Mouse (Mus musculus) midbrain, embryonic 11.5 days (tissue): Measurements from ENCODE around the gene Traf6. TPM values are rescaled to one million over a fixed set of nuclear protein-coding genes. Genes with fewer than 3 reads are reported as not detected.

ENCODE experiments used
- ATAC-seq: fragments of 200-750 bp; cut with Nextera tagmentation; 2 replicates; pipeline ENCODE4 v1.8.0; 2017; ENCODE audit warnings: moderate TSS enrichment, moderate library complexity; ENCODE audit not compliant: low FRiP score
- DNase-seq: peaks from one replicate; pipeline ENCODE4 v3.0.0; 2015; ENCODE audit warnings: low spot score; ENCODE audit errors: missing footprints
- H3K27ac ChIP-seq: fragments of 300-500 bp; sonication (generic); 2 replicates; pipeline ENCODE4 v1.5.1; 2014; ENCODE audit warnings: low read depth, low read length
- H3K27me3 ChIP-seq: fragments of 300-500 bp; sonication (generic); 2 replicates; pipeline ENCODE4 v1.6.1; 2014; ENCODE audit warnings: mild to moderate bottlenecking, low read length, moderate library complexity, mixed read lengths; ENCODE audit not compliant: control insufficient read depth, insufficient read depth
- H3K36me3 ChIP-seq: fragments of 300-500 bp; sonication (generic); 2 replicates; pipeline ENCODE4 v1.6.1; 2014; ENCODE audit warnings: mild to moderate bottlenecking, low read length, moderate library complexity, mixed read lengths; ENCODE audit not compliant: control insufficient read depth, insufficient read depth
- H3K4me1 ChIP-seq: fragments of 300-500 bp; sonication (generic); 2 replicates; pipeline ENCODE4 v1.6.1; 2014; ENCODE audit warnings: low read length; ENCODE audit not compliant: control insufficient read depth, insufficient read depth
- H3K4me2 ChIP-seq: fragments of 300-500 bp; sonication (generic); 2 replicates; pipeline ENCODE4 v1.6.1; 2014; ENCODE audit warnings: mild to moderate bottlenecking, moderate library complexity
- H3K4me3 ChIP-seq: fragments of 300-500 bp; sonication (generic); 2 replicates; pipeline ENCODE4 v1.5.1; 2014; ENCODE audit warnings: low read depth, low read length
- H3K9ac ChIP-seq: fragments of 300-500 bp; sonication (generic); 2 replicates; pipeline ENCODE4 v1.6.1; 2014; ENCODE audit warnings: low read length
- H3K9me3 ChIP-seq: fragments of 300-500 bp; sonication (generic); 2 replicates; pipeline ENCODE4 v1.6.1; 2016; ENCODE audit warnings: low read length; ENCODE audit not compliant: control insufficient read depth
- WGBS: fragments of 180-500 bp; shearing (Covaris S2); extraction: QIAGEN DNeasy Blood & Tissue Kit; methylation state at CpG from one replicate; pipeline ENCODE4 v1.1.7; 2014; 5-methylcytosine and 5-hydroxymethylcytosine counted together
- polyA plus RNA-seq: library from polyadenylated mRNA; unstranded; fragments of >200 nt; fragmentation: Nextera tagmentation; extraction: Ambion mirVana; gene quantifications from 2 replicates; pipeline ENCODE4 v1.2.1, GENCODE M21; 2014

Gene Traf6
- 23.9 and 24.6 TPM in 2 replicates for polyA plus RNA-seq

- H3K9ac ChIP-seq, result peak within 1 kb of the TSS; percentile 96
- under 1% methylated on average over 63 of the region's 68 CpGs for WGBS
- no peaks in the 10 kb centered on the region for H3K27me3 ChIP-seq
- peak within 1 kb of the TSS; percentile 76 for H3K4me2 ChIP-seq
- no peaks in the 10 kb centered on the region for H3K36me3 ChIP-seq
- peak within 1 kb of the TSS; percentile 67 for H3K27ac ChIP-seq
- ATAC-seq, result peak; percentile 95
- H3K4me1 ChIP-seq, result peaks cover 9% of the 10 kb centered on the region
- H3K4me3 ChIP-seq, result peak within 1 kb of the TSS; percentile 97
- peak; percentile 97 for DNase-seq
- H3K9me3 ChIP-seq, result no peaks in the 10 kb centered on the region
These were observed at the start of gene Traf6 for GRCm38 (mm10) chr2:101678236-101679021. Gene Traf6 (plus strand): TSS chr2:101678429.

GRCm38 (mm10) chr2:101638979-101639839 lies 39.0 kb upstream of the Traf6 start:
- Histone ChIP-seq H3K9me3 (no peaks in the 10 kb centered on the region), H3K36me3 (no peaks in the 10 kb centered on the region), H3K4me1 (no peaks in the 10 kb centered on the region), H3K27me3 (no peaks in the 10 kb centered on the region), H3K4me3 (no peak overlapping the region), H3K4me2 (no peak overlapping the region), H3K27ac (no peak overlapping the region), H3K9ac (no peak overlapping the region)
- WGBS, result 82% methylated on average over 7 of the region's 7 CpGs
- ATAC-seq, result no peak
- DNase-seq, result no peak

DNA sequence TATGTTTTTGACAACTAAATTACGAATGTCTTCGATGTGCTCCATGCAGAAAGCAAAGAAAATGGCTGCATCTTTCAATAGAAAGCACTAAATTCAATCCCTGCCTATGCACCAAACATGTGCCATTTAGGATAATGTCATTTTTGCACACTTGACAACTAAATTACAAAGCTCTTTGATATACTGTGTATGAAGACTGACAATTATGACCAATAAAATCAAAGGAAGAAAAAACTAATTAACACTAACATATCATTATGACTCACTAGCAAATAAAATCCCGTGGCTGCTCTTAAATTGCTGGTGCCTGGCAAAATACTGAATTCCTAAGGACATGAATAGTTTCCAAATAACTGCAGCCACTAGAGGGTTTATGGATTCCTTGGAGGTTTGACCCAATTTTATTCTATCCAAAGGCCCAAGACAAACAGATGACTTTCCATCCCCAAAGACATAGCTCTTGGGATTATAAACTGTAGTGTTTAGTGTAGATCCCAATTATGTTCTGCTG lies 38.3 kb upstream of the Traf6 start:
- H3K4me1 ChIP-seq, result no peaks in the 10 kb centered on the region
- H3K36me3 ChIP-seq, result no peaks in the 10 kb centered on the region
- DNase-seq (no peak), ATAC-seq (no peak)
- no peaks in the 10 kb centered on the region for H3K9me3 ChIP-seq
- H3K4me3 ChIP-seq, result no peak overlapping the region
- 82% methylated on average over 3 of the region's 3 CpGs for WGBS
- no peaks in the 10 kb centered on the region for H3K27me3 ChIP-seq
- H3K27ac ChIP-seq, result no peak overlapping the region
- H3K9ac ChIP-seq, result no peak overlapping the region
- no peak overlapping the region for H3K4me2 ChIP-seq

- WGBS, result 92% methylated on average over 1 of the region's 1 CpGs
- ATAC-seq (no peak), DNase-seq (no peak)
- no peak overlapping the region for H3K4me3 ChIP-seq
- H3K36me3 ChIP-seq, result no peaks in the 10 kb centered on the region
- H3K27ac ChIP-seq, result no peak overlapping the region
- H3K4me2 ChIP-seq, result no peak overlapping the region
- no peaks in the 10 kb centered on the region for H3K9me3 ChIP-seq
- no peaks in the 10 kb centered on the region for H3K27me3 ChIP-seq
- no peaks in the 10 kb centered on the region for H3K4me1 ChIP-seq
- no peak overlapping the region for H3K9ac ChIP-seq
These were observed 32.4 kb upstream of the Traf6 start for GRCm38 (mm10) chr2:101645841-101646240.

GRCm38 (mm10) chr2:101648361-101648760 lies 29.9 kb upstream of the Traf6 start:
- Histone ChIP-seq H3K4me3 (no peak overlapping the region), H3K4me1 (no peaks in the 10 kb centered on the region), H3K27ac (no peak overlapping the region), H3K4me2 (no peak overlapping the region), H3K27me3 (no peaks in the 10 kb centered on the region), H3K36me3 (no peaks in the 10 kb centered on the region), H3K9me3 (no peaks in the 10 kb centered on the region), H3K9ac (no peak overlapping the region)
- DNase-seq, result peak; percentile 81
- no peak for ATAC-seq
- WGBS, result 40% methylated on average over 2 of the region's 2 CpGs

- Histone ChIP-seq H3K27ac (no peak within 1 kb of the TSS), H3K4me1 (no peaks in the 10 kb centered on the region), H3K36me3 (no peaks in the 10 kb centered on the region), H3K9me3 (no peaks in the 10 kb centered on the region), H3K27me3 (no peaks in the 10 kb centered on the region), H3K4me2 (no peak within 1 kb of the TSS), H3K9ac (no peak within 1 kb of the TSS), H3K4me3 (no peak within 1 kb of the TSS)
- DNase-seq (peak; percentile 88), ATAC-seq (no peak)
- WGBS, result 51% methylated on average over 8 of the region's 8 CpGs
These were observed 29.0 kb upstream of the Traf6 start, which contains the start of the genes Rag1 and B230118H07Rik for GRCm38 (mm10) chr2:101649114-101649671. Gene Rag1 (minus strand): TSS chr2:101649501. Gene B230118H07Rik (minus strand): TSS chr2:101649532.

DNA sequence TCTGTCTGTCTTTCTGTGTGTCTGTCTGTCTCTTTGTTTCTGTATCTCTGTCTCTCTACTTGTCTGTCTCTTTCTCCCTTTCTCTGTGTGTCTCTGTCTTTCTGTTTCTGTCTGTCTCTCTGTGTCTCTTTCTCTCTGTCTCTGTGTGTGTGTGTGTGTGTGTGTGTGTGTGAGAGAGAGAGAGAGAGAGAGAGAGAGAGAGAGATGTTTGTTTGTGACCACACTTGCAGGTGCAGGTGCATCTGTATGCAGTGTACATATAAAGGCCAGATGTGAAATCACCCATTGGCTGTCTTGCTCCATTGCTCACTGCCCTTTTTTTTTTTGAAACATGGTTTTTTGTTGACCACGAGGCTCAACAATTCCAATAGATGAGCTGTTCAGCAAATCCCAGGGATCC lies 27.8 kb upstream of the Traf6 start:
- WGBS, result 57% methylated on average over 1 of the region's 1 CpGs
- H3K9ac ChIP-seq, result no peak overlapping the region
- H3K4me3 ChIP-seq, result no peak overlapping the region
- H3K4me2 ChIP-seq, result no peak overlapping the region
- H3K9me3 ChIP-seq, result no peaks in the 10 kb centered on the region
- no peak for ATAC-seq
- H3K4me1 ChIP-seq, result no peaks in the 10 kb centered on the region
- no peak overlapping the region for H3K27ac ChIP-seq
- no peaks in the 10 kb centered on the region for H3K36me3 ChIP-seq
- H3K27me3 ChIP-seq, result no peaks in the 10 kb centered on the region
- DNase-seq, result no peak

DNA sequence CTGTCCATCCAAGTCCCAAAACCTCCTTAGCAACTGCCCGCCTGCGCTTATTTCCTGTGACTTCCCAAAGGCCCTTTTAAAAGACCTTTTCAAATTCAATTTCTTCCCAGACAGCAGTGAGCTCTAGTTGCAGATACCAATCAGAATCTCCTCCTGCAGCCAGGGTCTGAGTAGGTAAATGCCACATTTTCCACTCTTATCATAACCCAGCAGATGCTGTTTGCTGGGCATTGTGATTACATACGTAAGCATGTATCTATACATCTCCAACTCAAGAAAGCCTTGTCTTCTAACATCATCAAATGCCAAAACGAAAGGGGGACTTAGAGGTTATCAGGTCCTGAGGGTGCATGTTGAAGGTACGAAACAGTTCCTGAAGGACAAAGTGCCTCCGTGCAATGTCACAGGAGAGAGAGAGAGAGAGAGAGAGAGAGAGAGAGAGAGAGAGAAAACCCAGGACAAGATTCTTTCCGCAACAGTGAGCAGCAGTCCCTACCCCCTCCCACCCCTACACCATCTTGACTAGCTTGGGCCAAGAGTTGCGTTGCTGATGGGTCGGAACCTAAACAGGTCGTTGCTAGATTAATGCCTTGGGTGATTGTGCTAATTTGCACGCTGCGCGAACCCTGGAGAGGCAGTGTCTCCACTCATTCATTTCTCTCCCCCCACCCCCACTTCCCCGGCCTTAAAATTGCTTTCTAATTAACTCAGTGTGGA lies 25.9 kb upstream of the Traf6 start:
- Histone ChIP-seq H3K4me3 (peak overlapping the region; percentile 10; the same call in 1 of the 2 replicates), H3K9me3 (no peaks in the 10 kb centered on the region), H3K4me1 (no peaks in the 10 kb centered on the region), H3K4me2 (peak overlapping the region; percentile 43), H3K36me3 (no peaks in the 10 kb centered on the region), H3K27me3 (no peaks in the 10 kb centered on the region), H3K27ac (no peak overlapping the region), H3K9ac (0 out of 2 replicates have a peak overlapping the region, but pooled peaks have one; percentile 3)
- 44% methylated on average over 14 of the region's 14 CpGs for WGBS
- ATAC-seq, result peak; percentile 75
- no peak for DNase-seq
